ENCODE assay signal across 8 mouse cellular contexts in genomic region chr11:69062194-69062760, GRCm38 (mm10). TPM values are rescaled to one million over a fixed set of nuclear protein-coding genes. Genes with fewer than 3 reads are reported as not detected.
DNase-seq lines count a peak whose midpoint lies in the region; ATAC-seq and TF ChIP-seq lines count a peak whose summit lies in the region.

No protein-coding gene starts in this region.

- peak overlapping the region; percentile 39 for H3K4me2 ChIP-seq in stomach, postnatal 0 days (replicated peaks; ENCODE audit: low read depth)

- peak; percentile 65 for DNase-seq in ovary, postnatal 14 days (ENCODE audit: low spot score)
- no peak for DNase-seq in ovary, postnatal 10 days (ENCODE audit: low spot score)
- peak; percentile 84 for DNase-seq in embryo, embryonic 10 days (ENCODE audit: low spot score)
- peak; percentile 86 for DNase-seq in heart, adult 8-10 months (ENCODE audit: low spot score)
- DNase-seq in kidney, adult 8-10 months, result peak; percentile 77 to 90
- DNase-seq in liver, result peak; percentile 85
- DNase-seq in naive thymus-derived CD4-positive, alpha-beta T cell, adult 2 months (ENCODE audit: low read depth), result peak; percentile 89
- DNase-seq in stomach, postnatal 0 days (ENCODE audit: low spot score), result peak; percentile 66

- no peaks in the 10 kb centered on the region for H3K36me3 ChIP-seq in stomach, postnatal 0 days (ENCODE audit: control insufficient read depth, insufficient read depth, low read length)

- peak overlapping the region; percentile 49; the same call in 1 of the 2 replicates for H3K27ac ChIP-seq in stomach, postnatal 0 days (replicated peaks)

- H3K9me3 ChIP-seq in stomach, postnatal 0 days (ENCODE audit: control insufficient read depth, low read length), result no peaks in the 10 kb centered on the region

- peak; percentile 8 for TF ChIP-seq EP300 in stomach, postnatal 0 days (optimal IDR thresholded peaks at IDR 0.05)

- ATAC-seq in stomach, postnatal 0 days (ENCODE audit: low FRiP score, low TSS enrichment), result no peak

- 2% methylated on average over 17 of the region's 17 CpGs for WGBS in stomach, postnatal 0 days

- no peaks in the 10 kb centered on the region for H3K27me3 ChIP-seq in stomach, postnatal 0 days (ENCODE audit: control insufficient read depth, insufficient read depth, low read length)

- peak overlapping the region; percentile 21 for H3K4me3 ChIP-seq in stomach, postnatal 0 days (ENCODE audit: low read depth, low read length)

- no peak for TF ChIP-seq CTCF in stomach, postnatal 0 days (IDR thresholded peaks at IDR 0.05; ENCODE audit: low read depth)

- no peak overlapping the region for H3K9ac ChIP-seq in stomach, postnatal 0 days (ENCODE audit: low read length)

- H3K4me1 ChIP-seq in stomach, postnatal 0 days (replicated peaks; ENCODE audit: control insufficient read depth, insufficient read depth), result peaks cover 2% of the 10 kb centered on the region; the same call in 1 of the 2 replicates

RNA-seq across cellular contexts. Expression of gene Borcs6, which starts 2.8 kb away (rescaled TPM):
- total RNA-seq in heart, adult 8-10 months (2022), result 10 to 100 TPM; 16.1 to 18.7 (median 17.1) TPM
- polyA plus RNA-seq in stomach, postnatal 0 days (2015; fragmentation: Nextera tagmentation; extraction: Ambion mirVana), result 14.6 and 16.7 TPM in 2 replicates

RNA-seq across cellular contexts. Expression of gene Tmem107, which starts 8.3 kb away (rescaled TPM):
- total RNA-seq in heart, adult 8-10 months (2022), result 1 to 10 TPM; 6.3 to 8.4 (median 7.5) TPM
- polyA plus RNA-seq in stomach, postnatal 0 days (2015; fragmentation: Nextera tagmentation; extraction: Ambion mirVana), result 28.4 and 30.8 TPM in 2 replicates

RNA-seq across cellular contexts. Expression of gene Aurkb, which starts 16.8 kb away (rescaled TPM):
- total RNA-seq in heart, adult 8-10 months (2022), result under 1 TPM in 2 of 4 experiments, not detected in 2; 0.33 to 0.75 TPM
- 24.7 and 34.0 TPM in 2 replicates for polyA plus RNA-seq in stomach, postnatal 0 days (2015; fragmentation: Nextera tagmentation; extraction: Ambion mirVana)

RNA-seq across cellular contexts. Expression of gene Vamp2, which starts 26.0 kb away (rescaled TPM):
- 10 to 100 TPM; 57.1 to 72.2 (median 68.6) TPM for total RNA-seq in heart, adult 8-10 months (2022)
- polyA plus RNA-seq in stomach, postnatal 0 days (2015; fragmentation: Nextera tagmentation; extraction: Ambion mirVana), result 43.0 and 53.7 TPM in 2 replicates

RNA-seq across cellular contexts. Expression of gene Per1, which starts 32.7 kb away (rescaled TPM):
- total RNA-seq in heart, adult 8-10 months (2022), result 10 to 100 TPM; 33.3 to 81.2 (median 48.5) TPM
- polyA plus RNA-seq in stomach, postnatal 0 days (2015; fragmentation: Nextera tagmentation; extraction: Ambion mirVana), result 7.7 and 13.1 TPM in 2 replicates
